26 mouse cellular contexts compared by ENCODE assay signal in the genomic region with DNA sequence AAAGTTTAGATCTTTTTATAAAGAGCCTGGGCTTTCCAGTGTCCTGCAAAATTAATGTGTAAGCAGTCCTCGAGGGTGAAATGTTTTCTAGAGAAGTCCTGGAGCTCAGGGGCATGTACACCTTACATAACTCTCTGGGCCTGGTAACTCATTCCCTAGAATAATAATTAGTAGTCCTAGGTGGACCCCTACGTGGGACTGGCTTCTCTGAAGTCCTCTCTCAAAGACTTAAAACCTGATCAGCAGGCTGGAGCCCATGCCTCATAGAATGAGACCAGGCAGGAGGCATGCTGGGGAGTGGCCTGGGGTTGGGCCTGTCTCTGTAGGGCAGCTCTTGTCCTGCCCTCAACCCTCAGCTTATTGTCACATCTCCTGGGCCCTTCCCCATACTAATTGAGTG.
DNase-seq lines count a peak whose midpoint lies in the region; ATAC-seq and TF ChIP-seq lines count a peak whose summit lies in the region.
"Had no signal": no experiment of that assay in that cellular context is flagged by ENCODE, and none has a peak within 500 bp of the region (broad histone marks: within the 10 kb centered on the region; RNA-seq: fewer than 3 reads in every experiment).

No protein-coding gene starts in this region.

- no peaks in the 10 kb centered on the region for H3K9me3 ChIP-seq in stomach, embryonic 16.5 days (replicated peaks; ENCODE audit: control insufficient read depth, low read length)
- H3K9me3 ChIP-seq in stomach, postnatal 0 days (ENCODE audit: control insufficient read depth, low read length), result no peaks in the 10 kb centered on the region
- H3K9me3 ChIP-seq: embryonic facial prominence, embryonic 10.5 days; embryonic facial prominence, embryonic 15.5 days; forebrain, embryonic 13.5 days; heart, embryonic 13.5 days; limb, embryonic 12.5 days; liver, embryonic 15.5 days; lung, embryonic 15.5 days; midbrain, embryonic 13.5 days had no signal

- DNase-seq in stomach, postnatal 0 days (ENCODE audit: low spot score), result no peak
- DNase-seq in kidney, adult 8-10 months, result peak; percentile 45 to 85
- DNase-seq in kidney, postnatal 10 days, result peak; percentile 43
- no peak for DNase-seq in testis, postnatal 10 days (ENCODE audit: low spot score)
- DNase-seq in cerebellum, adult 9-11 months, result no peak
- no peak for DNase-seq in spleen, postnatal 36 days (ENCODE audit: low spot score in 2 of 2)
- DNase-seq: adrenal gland, postnatal 25 days; cerebellum, adult 18-20 months; cerebellum, postnatal 25 days; gastrocnemius, postnatal 10 days; heart, postnatal 10 days; retina, postnatal 1 day; right cerebral cortex, postnatal 25 days had no signal

- no peaks in the 10 kb centered on the region for H3K27me3 ChIP-seq in stomach, embryonic 16.5 days (ENCODE audit: control insufficient read depth, insufficient read depth, low read length)
- no peaks in the 10 kb centered on the region for H3K27me3 ChIP-seq in stomach, postnatal 0 days (ENCODE audit: control insufficient read depth, insufficient read depth, low read length)
- H3K27me3 ChIP-seq: embryonic facial prominence, embryonic 15.5 days; forebrain, embryonic 13.5 days; heart, embryonic 13.5 days; limb, embryonic 12.5 days; liver, embryonic 15.5 days; lung, embryonic 15.5 days; midbrain, embryonic 13.5 days had no signal

- no peak for TF ChIP-seq CTCF in stomach, postnatal 0 days (IDR thresholded peaks at IDR 0.05; ENCODE audit: low read depth)

- H3K27ac ChIP-seq in stomach, embryonic 16.5 days (ENCODE audit: low read length), result no peak overlapping the region
- no peak overlapping the region for H3K27ac ChIP-seq in stomach, postnatal 0 days (replicated peaks)
- H3K27ac ChIP-seq: embryonic facial prominence, embryonic 10.5 days; embryonic facial prominence, embryonic 15.5 days; forebrain, embryonic 13.5 days; heart, embryonic 13.5 days; hindbrain, embryonic 14.5 days; limb, embryonic 12.5 days; lung, embryonic 15.5 days; midbrain, embryonic 13.5 days had no signal

- 59% methylated on average over 2 of the region's 2 CpGs for WGBS in stomach, embryonic 16.5 days
- 47% methylated on average over 2 of the region's 2 CpGs for WGBS in stomach, postnatal 0 days

- no peak overlapping the region for H3K4me2 ChIP-seq in stomach, embryonic 16.5 days (ENCODE audit: low read depth, low read length)
- H3K4me2 ChIP-seq in stomach, postnatal 0 days (replicated peaks; ENCODE audit: low read depth), result no peak overlapping the region
- H3K4me2 ChIP-seq: embryonic facial prominence, embryonic 15.5 days; forebrain, embryonic 13.5 days; heart, embryonic 13.5 days; hindbrain, embryonic 14.5 days; limb, embryonic 12.5 days; liver, embryonic 15.5 days; lung, embryonic 15.5 days; midbrain, embryonic 13.5 days had no signal

- no peaks in the 10 kb centered on the region for H3K36me3 ChIP-seq in stomach, embryonic 16.5 days (ENCODE audit: control insufficient read depth, insufficient read depth, low read length)
- no peaks in the 10 kb centered on the region for H3K36me3 ChIP-seq in stomach, postnatal 0 days (ENCODE audit: control insufficient read depth, insufficient read depth, low read length)
- H3K36me3 ChIP-seq: embryonic facial prominence, embryonic 10.5 days; embryonic facial prominence, embryonic 15.5 days; heart, embryonic 13.5 days; limb, embryonic 12.5 days; liver, embryonic 15.5 days; lung, embryonic 15.5 days; midbrain, embryonic 13.5 days had no signal

- no peak overlapping the region for H3K4me3 ChIP-seq in stomach, embryonic 16.5 days (replicated peaks; ENCODE audit: low read length)
- H3K4me3 ChIP-seq in stomach, postnatal 0 days (ENCODE audit: low read depth, low read length), result no peak overlapping the region
- H3K4me3 ChIP-seq: embryonic facial prominence, embryonic 10.5 days; embryonic facial prominence, embryonic 15.5 days; forebrain, embryonic 13.5 days; heart, embryonic 13.5 days; left cerebral cortex, adult 2 months; limb, embryonic 12.5 days; liver, embryonic 15.5 days; lung, embryonic 15.5 days; midbrain, embryonic 13.5 days had no signal

- no peak overlapping the region for H3K9ac ChIP-seq in stomach, embryonic 16.5 days (ENCODE audit: low read length)
- H3K9ac ChIP-seq in stomach, postnatal 0 days (ENCODE audit: low read length), result no peak overlapping the region
- H3K9ac ChIP-seq: embryonic facial prominence, embryonic 15.5 days; forebrain, embryonic 13.5 days; heart, embryonic 13.5 days; hindbrain, embryonic 14.5 days; limb, embryonic 12.5 days; liver, embryonic 15.5 days; lung, embryonic 15.5 days; midbrain, embryonic 13.5 days had no signal

- ATAC-seq in stomach, embryonic 16.5 days (ENCODE audit: insufficient read depth, low FRiP score), result 0 out of 2 replicates have a peak, but pooled peaks have one; percentile 25
- no peak for ATAC-seq in stomach, postnatal 0 days (ENCODE audit: low FRiP score, low TSS enrichment)
- ATAC-seq: CD4-positive, CD25-positive, alpha-beta regulatory T cell, adult 4 months; forebrain, embryonic 13.5 days; intestine, postnatal 0 days; midbrain, embryonic 13.5 days had no signal

- H3K4me1 ChIP-seq in stomach, embryonic 16.5 days (ENCODE audit: control insufficient read depth, insufficient read depth, low read length), result no peaks in the 10 kb centered on the region
- no peaks in the 10 kb centered on the region for H3K4me1 ChIP-seq in stomach, postnatal 0 days (replicated peaks; ENCODE audit: control insufficient read depth, insufficient read depth)
- H3K4me1 ChIP-seq: embryonic facial prominence, embryonic 10.5 days; heart, embryonic 13.5 days; limb, embryonic 12.5 days had no signal

- no peak for TF ChIP-seq EP300 in stomach, postnatal 0 days (optimal IDR thresholded peaks at IDR 0.05)

Comparison
In these comparisons a context has a peak if more than half of its experiments do, and no peak if none do; other contexts are left out.
1. DNase-seq: peak in kidney, adult 8-10 months (2 of 2) and kidney, postnatal 10 days (single experiment); none in stomach, postnatal 0 days (single experiment), testis, postnatal 10 days (single experiment), cerebellum, adult 9-11 months (single experiment) and spleen, postnatal 36 days (0 of 2).